Mouse (Mus musculus) brain, embryonic 14.5 days (tissue): ENCODE measurements around the gene Lrrn3. TPM values are rescaled to one million over a fixed set of nuclear protein-coding genes. Genes with fewer than 3 reads are reported as not detected.

ENCODE experiments used
- DNase-seq: peaks from one replicate; pipeline ENCODE4 v3.0.0-alpha.2; 2011; ENCODE audit warnings: low read depth
- CTCF ChIP-seq: fragments of 200-500 bp; IDR thresholded peaks from 2 replicates; pipeline ENCODE4 v1.5.1; 2012; ENCODE audit warnings: inconsistent platforms, mild to moderate bottlenecking, moderate library complexity, borderline replicate concordance; ENCODE audit not compliant: insufficient read depth, insufficient read length; ENCODE audit errors: extremely low read depth
- POLR2A ChIP-seq: fragments of 200-500 bp; IDR thresholded peaks from 2 replicates; pipeline ENCODE4 v1.6.1; 2012; ENCODE audit warnings: mild to moderate bottlenecking, inconsistent platforms, borderline replicate concordance; ENCODE audit not compliant: poor library complexity, insufficient read depth, insufficient read length, severe bottlenecking; ENCODE audit errors: extremely low read depth
- polyA plus RNA-seq: library from polyadenylated mRNA; depleted of rRNA; stranded (reverse); fragments of >200 nt; gene quantifications from 2 replicates; pipeline ENCODE4 v1.2.3, GENCODE M21; 2012

Lrrn3 gene
- polyA plus RNA-seq, 1 experiment, result 50.8 TPM

- TF ChIP-seq CTCF (no peak), POLR2A (no peak)
- DNase-seq, result peak; percentile 81
These were observed 1.3 kb downstream of the Lrrn3 start for GRCm38 (mm10) chr12:41484689-41485511.

DNA sequence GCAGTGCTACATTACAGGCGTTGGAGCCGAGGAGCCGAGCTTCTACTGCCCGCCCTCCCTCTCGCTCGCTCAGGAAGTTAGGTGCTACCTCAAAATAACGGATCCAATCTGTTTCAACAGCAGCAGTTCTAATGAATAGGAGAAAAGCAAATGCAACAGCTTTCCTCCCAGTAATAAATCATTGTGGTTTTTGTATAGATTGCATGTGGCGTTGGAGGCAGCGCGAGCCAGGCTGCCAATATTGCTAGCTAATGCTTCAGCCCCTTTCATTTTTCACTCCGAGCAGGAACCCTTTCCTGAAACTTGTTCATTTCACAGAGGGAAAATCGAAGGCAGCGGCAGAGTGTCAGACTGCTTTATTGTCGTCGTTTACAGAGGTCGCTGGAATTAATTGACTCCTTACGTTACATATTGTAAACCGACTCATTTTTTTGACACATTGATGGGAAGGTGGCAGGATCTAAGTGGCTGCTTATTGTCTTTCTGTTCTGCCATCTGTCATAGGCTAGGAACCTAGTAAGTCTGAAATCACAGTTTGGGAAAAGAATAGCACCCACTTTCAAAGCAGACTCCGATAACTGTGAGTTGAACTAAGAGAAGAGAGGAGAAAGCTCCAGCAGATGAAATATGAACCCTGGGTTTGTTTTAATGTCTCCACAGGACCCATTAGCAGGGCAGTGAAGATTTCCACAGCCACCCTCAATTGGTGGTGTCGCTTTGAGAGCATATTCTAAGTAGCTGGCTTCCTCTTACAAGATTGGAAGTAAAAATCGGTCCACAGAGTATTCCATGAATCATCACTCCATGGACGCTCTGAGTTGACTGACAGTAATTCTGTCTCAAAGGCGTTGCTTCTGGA lies 2.4 kb downstream of the Lrrn3 start:
- peak; percentile 86 for DNase-seq
- TF ChIP-seq POLR2A, result no peak
- TF ChIP-seq CTCF, result no peak

GRCm38 (mm10) chr12:41483091-41483592 lies 3.1 kb downstream of the Lrrn3 start:
- TF ChIP-seq POLR2A (no peak), CTCF (no peak)
- peak; percentile 37 for DNase-seq

DNA sequence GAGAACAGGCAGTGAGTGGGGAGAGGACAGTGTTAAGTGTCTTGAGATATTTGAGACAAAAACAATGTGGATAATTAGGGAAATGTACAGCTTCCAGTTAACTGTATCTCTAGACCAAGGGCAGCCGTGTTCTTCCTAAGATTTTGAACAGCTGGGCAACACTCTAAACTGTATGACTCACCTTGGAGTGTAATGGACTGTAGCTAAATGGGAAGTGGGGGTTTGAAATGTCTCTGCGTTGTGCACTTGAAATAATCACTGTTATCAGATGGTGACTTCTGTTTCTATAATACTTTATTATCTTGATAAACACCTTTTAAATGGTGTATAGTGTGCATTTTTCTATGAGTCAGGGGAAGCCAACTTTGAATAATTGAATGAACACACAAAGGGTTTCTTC lies 4.7 kb downstream of the Lrrn3 start:
- no peak for TF ChIP-seq POLR2A
- TF ChIP-seq CTCF, result no peak
- no peak for DNase-seq

GRCm38 (mm10) chr12:41469096-41469801 lies 17.0 kb downstream of the Lrrn3 start:
- TF ChIP-seq POLR2A (no peak), CTCF (no peak)

DNA sequence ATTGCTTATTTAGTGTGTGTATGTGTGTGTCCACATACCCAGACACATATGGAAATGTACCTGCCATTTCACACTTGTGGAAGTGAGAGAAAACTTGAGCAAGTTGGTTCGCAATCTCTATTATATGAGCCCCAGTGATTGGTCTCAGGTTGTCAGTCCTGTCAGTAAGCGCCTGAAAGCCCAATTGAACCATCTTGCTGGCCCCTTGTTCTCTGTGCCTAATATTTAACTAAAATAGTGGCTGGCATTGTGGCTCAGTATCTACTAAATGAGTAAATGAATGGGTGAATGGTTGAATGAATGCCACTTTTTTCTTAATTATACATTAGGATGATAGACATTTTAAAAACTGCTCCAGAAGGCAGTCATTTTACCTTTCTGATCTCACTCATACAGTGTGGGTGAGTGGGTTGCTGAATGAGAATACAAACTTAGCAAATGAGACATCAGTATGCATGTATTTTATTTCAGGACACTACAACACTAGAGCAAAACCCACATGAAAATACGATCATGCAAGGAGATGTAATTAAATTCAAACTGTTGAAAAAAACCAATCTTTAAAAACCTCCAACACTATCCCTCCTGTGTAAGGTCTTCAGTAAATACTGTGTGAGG lies 17.7 kb downstream of the Lrrn3 start:
- no peak for TF ChIP-seq POLR2A
- no peak for TF ChIP-seq CTCF

More at GRCm38 (mm10) chr12:41469096-41469801, 17.0 kb downstream of the Lrrn3 start:
- DNase-seq, result peak; percentile 57

DNA sequence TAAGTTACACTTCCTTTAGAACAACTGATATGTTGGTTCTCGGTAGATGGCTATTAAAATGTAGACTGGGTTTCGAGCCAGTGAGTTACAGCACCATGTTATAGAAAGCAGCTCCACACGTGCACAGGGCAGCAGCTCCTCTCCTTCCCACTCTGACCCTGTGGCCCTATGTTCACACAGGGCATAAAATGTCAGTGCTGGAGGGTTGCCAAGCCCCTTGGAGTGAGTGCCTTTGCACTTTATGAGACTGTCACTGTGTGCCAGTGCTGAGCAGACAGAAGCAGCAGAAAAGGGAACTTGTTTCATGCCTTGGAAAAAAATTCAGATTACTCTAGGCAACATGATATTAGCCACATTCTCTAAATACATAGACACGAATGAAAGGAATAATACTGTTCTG lies 47.8 kb downstream of the Lrrn3 start:
- peak; percentile 59 for DNase-seq
- TF ChIP-seq POLR2A (no peak), CTCF (no peak)

More for the DNA sequence above, 17.7 kb downstream of the Lrrn3 start:
- peak; percentile 56 for DNase-seq

DNA sequence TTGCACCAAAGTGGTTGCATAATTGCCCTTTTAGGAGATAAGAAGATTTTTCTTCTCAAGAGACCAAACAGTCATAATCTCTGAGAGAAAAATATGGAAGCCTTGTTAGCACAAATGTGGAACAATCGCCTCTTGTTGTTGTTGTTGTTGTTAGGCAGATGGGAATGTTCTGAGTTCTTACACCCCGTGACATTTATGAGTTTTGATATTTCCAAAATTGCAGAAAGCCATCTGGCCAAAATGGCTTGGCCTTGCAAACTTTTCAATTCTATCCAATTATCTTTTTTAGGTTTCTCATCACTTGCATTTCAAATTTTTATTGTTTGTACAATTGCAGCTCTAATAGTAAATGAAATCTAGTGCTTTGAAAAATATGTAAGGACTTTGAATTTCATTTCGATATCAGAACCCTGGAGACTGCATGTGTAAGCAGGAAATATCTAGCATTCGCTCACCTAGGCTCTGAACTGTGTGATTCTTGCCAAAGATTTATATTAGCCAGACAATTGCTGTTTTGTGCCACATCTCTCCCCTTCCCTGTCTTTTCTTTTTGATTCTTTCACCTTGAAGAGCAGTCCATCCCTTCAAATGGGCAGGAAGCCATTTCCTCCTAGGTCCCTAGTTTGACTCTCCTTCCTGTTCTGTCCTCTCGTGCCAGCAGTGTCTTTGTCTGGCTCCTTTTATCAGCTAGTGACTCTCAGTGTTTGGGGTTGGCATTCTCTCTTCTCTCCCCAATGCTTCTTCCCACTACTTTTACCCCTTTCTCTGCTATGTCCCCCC lies 49.8 kb downstream of the Lrrn3 start:
- DNase-seq, result no peak
- TF ChIP-seq CTCF, result no peak
- no peak for TF ChIP-seq POLR2A

GRCm38 (mm10) chr12:41428806-41429205 lies 57.4 kb downstream of the Lrrn3 start:
- TF ChIP-seq CTCF, result no peak
- TF ChIP-seq POLR2A, result no peak
- DNase-seq, result no peak

DNA sequence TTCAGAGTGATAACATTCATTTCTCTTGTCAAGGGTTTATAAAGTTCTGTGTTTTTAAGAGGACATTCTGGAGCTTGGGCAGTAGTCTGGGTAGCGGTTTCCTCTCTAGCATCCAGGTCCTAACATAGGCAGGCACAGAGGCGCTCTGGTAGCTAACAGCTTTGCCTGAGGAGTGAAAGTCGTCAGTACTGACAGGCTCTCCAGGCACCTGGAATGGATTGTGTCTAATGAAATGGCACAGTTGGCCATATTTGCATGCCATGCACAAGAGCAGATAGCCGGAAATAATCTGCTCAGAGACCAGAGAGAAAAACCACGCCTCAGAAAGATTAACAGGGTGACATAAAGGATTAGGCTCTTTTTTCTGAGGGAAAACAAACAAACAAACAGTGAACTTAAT lies 58.8 kb downstream of the Lrrn3 start:
- DNase-seq, result peak; percentile 74

GRCm38 (mm10) chr12:41425101-41425679 lies 61.0 kb downstream of the Lrrn3 start:
- DNase-seq, result peak; percentile 65
- TF ChIP-seq CTCF, result no peak
- TF ChIP-seq POLR2A, result no peak

More for the DNA sequence above, 58.8 kb downstream of the Lrrn3 start:
- no peak for TF ChIP-seq POLR2A
- TF ChIP-seq CTCF, result no peak

DNA sequence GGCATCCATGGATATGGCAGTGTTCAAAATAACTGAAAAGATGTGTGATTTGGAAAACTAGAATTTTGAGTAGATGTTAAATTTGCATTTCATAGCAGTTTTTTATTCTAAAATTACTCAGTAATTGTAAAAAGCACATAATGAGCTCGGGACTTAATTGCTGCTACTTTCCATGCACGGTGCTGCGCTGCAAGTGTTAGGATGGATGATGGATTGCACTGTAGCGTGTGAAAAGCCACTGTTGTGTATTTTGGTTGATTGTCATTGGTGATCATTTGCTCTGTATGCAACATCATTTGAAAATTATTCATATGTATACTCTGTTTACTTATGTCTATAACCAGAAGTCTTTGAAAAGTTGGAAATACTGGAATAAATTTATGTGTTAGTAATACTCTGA lies 68.3 kb downstream of the Lrrn3 start:
- no peak for DNase-seq
- TF ChIP-seq POLR2A (no peak), CTCF (no peak)

GRCm38 (mm10) chr12:41417099-41417498 lies 69.1 kb downstream of the Lrrn3 start:
- TF ChIP-seq CTCF (no peak), POLR2A (no peak)
- peak; percentile 27 for DNase-seq
